Mouse (Mus musculus) hindbrain, embryonic 15.5 days (tissue): ENCODE results near the gene Prom2. TPM values are rescaled to one million over a fixed set of nuclear protein-coding genes. Genes with fewer than 3 reads are reported as not detected.

Source experiments
- ATAC-seq: fragments of 200-750 bp; cut with Nextera tagmentation; 2 replicates; pipeline ENCODE4 v1.8.0; 2017; ENCODE audit warnings: low read depth, moderate number of reproducible peaks, moderate TSS enrichment; ENCODE audit not compliant: low FRiP score
- H3K27ac ChIP-seq: fragments of 300-500 bp; sonication (generic); replicated peaks from 2 replicates; pipeline ENCODE4 v1.5.1; 2015; ENCODE audit warnings: mild to moderate bottlenecking, inconsistent platforms
- H3K27me3 ChIP-seq: fragments of 300-500 bp; sonication (generic); 2 replicates; pipeline ENCODE4 v1.6.1; 2015; ENCODE audit warnings: control low read depth, inconsistent platforms
- H3K36me3 ChIP-seq: fragments of 300-500 bp; sonication (generic); 2 replicates; pipeline ENCODE4 v1.6.1; 2015; ENCODE audit warnings: control low read depth, inconsistent platforms
- H3K4me1 ChIP-seq: fragments of 300-500 bp; sonication (generic); replicated peaks from 2 replicates; pipeline ENCODE4 v1.6.1; 2015; ENCODE audit warnings: control low read depth, inconsistent platforms
- H3K4me2 ChIP-seq: fragments of 300-500 bp; sonication (generic); 2 replicates; pipeline ENCODE4 v1.6.1; 2015; ENCODE audit warnings: moderate library complexity, mild to moderate bottlenecking, inconsistent platforms
- H3K4me3 ChIP-seq: fragments of 300-500 bp; sonication (generic); 2 replicates; pipeline ENCODE4 v1.5.1; 2015; ENCODE audit warnings: mild to moderate bottlenecking, inconsistent platforms
- H3K9ac ChIP-seq: fragments of 300-500 bp; sonication (generic); 2 replicates; pipeline ENCODE4 v1.6.1; 2015; ENCODE audit warnings: inconsistent platforms
- H3K9me3 ChIP-seq: fragments of 300-500 bp; sonication (generic); 2 replicates; pipeline ENCODE4 v1.6.1; 2016; ENCODE audit warnings: control low read depth, inconsistent platforms
- WGBS: fragments of 180-500 bp; shearing (Covaris S2); methylation state at CpG from one replicate; pipeline ENCODE4 v1.1.7; 2015; 5-methylcytosine and 5-hydroxymethylcytosine counted together
- polyA plus RNA-seq: library from polyadenylated mRNA; unstranded; fragments of >200 nt; fragmentation: Nextera tagmentation; extraction: Ambion mirVana; gene quantifications from 2 replicates; pipeline ENCODE4 v1.2.1, GENCODE M21; 2015

Gene Prom2
- 0.09 and 0.10 TPM in 2 replicates for polyA plus RNA-seq

- Histone ChIP-seq H3K27me3 (peaks cover 54% of the 10 kb centered on the region), H3K4me2 (peak within 1 kb of the TSS; percentile 38), H3K9me3 (no peaks in the 10 kb centered on the region), H3K4me3 (peak within 1 kb of the TSS; percentile 8; the same call in 1 of the 2 replicates), H3K36me3 (no peaks in the 10 kb centered on the region), H3K4me1 (peaks cover 6% of the 10 kb centered on the region), H3K27ac (no peak within 1 kb of the TSS), H3K9ac (no peak within 1 kb of the TSS)
- ATAC-seq = no peak
- 3% methylated on average over 29 of the region's 29 CpGs for WGBS
These were observed at the start of gene Prom2 for GRCm38 (mm10) chr2:127541185-127541584. TSS of gene Prom2 (minus strand) at chr2:127541467.

GRCm38 (mm10) chr2:127590840-127591239 lies 49.6 kb upstream of the Prom2 start:
- H3K4me1 ChIP-seq = peaks cover 20% of the 10 kb centered on the region
- no peak overlapping the region for H3K27ac ChIP-seq
- no peaks in the 10 kb centered on the region for H3K9me3 ChIP-seq
- no peak overlapping the region for H3K4me3 ChIP-seq
- peaks cover 23% of the 10 kb centered on the region for H3K36me3 ChIP-seq
- no peak overlapping the region for H3K9ac ChIP-seq
- no peaks in the 10 kb centered on the region; the same call in 1 of the 2 replicates for H3K27me3 ChIP-seq
- WGBS = 78% methylated on average over 4 of the region's 4 CpGs
- ATAC-seq = no peak
- H3K4me2 ChIP-seq = no peak overlapping the region

- Histone ChIP-seq H3K4me1 (peaks cover 20% of the 10 kb centered on the region), H3K4me3 (no peak overlapping the region), H3K9me3 (no peaks in the 10 kb centered on the region), H3K9ac (no peak overlapping the region), H3K36me3 (peaks cover 17% of the 10 kb centered on the region), H3K4me2 (no peak overlapping the region), H3K27ac (no peak overlapping the region), H3K27me3 (no peaks in the 10 kb centered on the region; the same call in 1 of the 2 replicates)
- WGBS = 82% methylated on average over 15 of the region's 15 CpGs
- no peak for ATAC-seq
These were observed 48.9 kb upstream of the Prom2 start for GRCm38 (mm10) chr2:127590204-127590603.

GRCm38 (mm10) chr2:127588897-127589296 lies 47.6 kb upstream of the Prom2 start:
- WGBS = 95% methylated on average over 9 of the region's 9 CpGs
- peaks cover 27% of the 10 kb centered on the region for H3K4me1 ChIP-seq
- no peak for ATAC-seq
- no peak overlapping the region for H3K9ac ChIP-seq
- H3K27ac ChIP-seq = no peak overlapping the region
- no peaks in the 10 kb centered on the region for H3K9me3 ChIP-seq
- H3K27me3 ChIP-seq = no peaks in the 10 kb centered on the region; the same call in 1 of the 2 replicates
- H3K4me2 ChIP-seq = no peak overlapping the region
- H3K36me3 ChIP-seq = peaks cover 10% of the 10 kb centered on the region
- H3K4me3 ChIP-seq = no peak overlapping the region

- ATAC-seq = no peak
These were observed 46.2 kb upstream of the Prom2 start for GRCm38 (mm10) chr2:127587514-127587844.

GRCm38 (mm10) chr2:127586694-127587513 lies 45.6 kb upstream of the Prom2 start, which contains the start of the genes Zfp661 and Mrps5:
TSS of gene Zfp661 (minus strand) at chr2:127587094.
TSS of gene Mrps5 (plus strand) at chr2:127587222.
- Histone ChIP-seq H3K4me3 (peak within 1 kb of the TSS; percentile 91), H3K9me3 (no peaks in the 10 kb centered on the region), H3K4me2 (peak within 1 kb of the TSS; percentile 80), H3K9ac (peak within 1 kb of the TSS; percentile 81), H3K36me3 (no peaks in the 10 kb centered on the region), H3K27ac (peak within 1 kb of the TSS; percentile 95), H3K27me3 (no peaks in the 10 kb centered on the region; the same call in 1 of the 2 replicates), H3K4me1 (peaks cover 34% of the 10 kb centered on the region)
- 4% methylated on average over 39 of the region's 39 CpGs for WGBS
- ATAC-seq = peak; percentile 83

More at GRCm38 (mm10) chr2:127587514-127587844, 46.2 kb upstream of the Prom2 start:
- Histone ChIP-seq H3K4me1 (peaks cover 34% of the 10 kb centered on the region), H3K4me2 (peak overlapping the region; percentile 80), H3K27me3 (no peaks in the 10 kb centered on the region; the same call in 1 of the 2 replicates), H3K36me3 (0 out of 2 replicates have a peak, but pooled peaks cover 4% of the 10 kb centered on the region), H3K9me3 (no peaks in the 10 kb centered on the region), H3K4me3 (peak overlapping the region; percentile 91), H3K27ac (peak overlapping the region; percentile 95), H3K9ac (peak overlapping the region; percentile 81)
- WGBS = 0% methylated on average over 22 of the region's 22 CpGs

- WGBS = under 1% methylated on average over 24 of the region's 24 CpGs
- peak; percentile 90 for ATAC-seq
These were observed 43.2 kb upstream of the Prom2 start for GRCm38 (mm10) chr2:127584436-127584858.

GRCm38 (mm10) chr2:127573322-127573721 lies 32.1 kb upstream of the Prom2 start:
- Histone ChIP-seq H3K9me3 (no peaks in the 10 kb centered on the region), H3K9ac (no peak overlapping the region), H3K4me2 (no peak overlapping the region), H3K4me1 (no peaks in the 10 kb centered on the region), H3K27me3 (no peaks in the 10 kb centered on the region), H3K4me3 (no peak overlapping the region), H3K27ac (no peak overlapping the region), H3K36me3 (peaks cover 24% of the 10 kb centered on the region)
- no peak for ATAC-seq
- WGBS = 79% methylated on average over 1 of the region's 1 CpGs

More at GRCm38 (mm10) chr2:127584436-127584858, 43.2 kb upstream of the Prom2 start:
- peak overlapping the region; percentile 72 for H3K9ac ChIP-seq
- H3K27me3 ChIP-seq = no peaks in the 10 kb centered on the region; the same call in 1 of the 2 replicates
- no peaks in the 10 kb centered on the region for H3K9me3 ChIP-seq
- peak overlapping the region; percentile 82 for H3K4me2 ChIP-seq
- H3K36me3 ChIP-seq = no peaks in the 10 kb centered on the region
- peaks cover 34% of the 10 kb centered on the region for H3K4me1 ChIP-seq
- peak overlapping the region; percentile 74 for H3K27ac ChIP-seq
- H3K4me3 ChIP-seq = peak overlapping the region; percentile 69

- Histone ChIP-seq H3K27ac (peak overlapping the region; percentile 63; the same call in 1 of the 2 replicates), H3K4me2 (peak overlapping the region; percentile 54), H3K4me1 (peaks cover 12% of the 10 kb centered on the region), H3K36me3 (no peaks in the 10 kb centered on the region), H3K9me3 (no peaks in the 10 kb centered on the region), H3K27me3 (peaks cover 9% of the 10 kb centered on the region), H3K9ac (peak overlapping the region; percentile 20; the same call in 1 of the 2 replicates), H3K4me3 (peak overlapping the region; percentile 38)
- peak; percentile 100 for ATAC-seq
- WGBS = 7% methylated on average over 18 of the region's 18 CpGs
These were observed 18.1 kb upstream of the Prom2 start for GRCm38 (mm10) chr2:127559070-127559966.

GRCm38 (mm10) chr2:127551078-127551477 lies 9.8 kb upstream of the Prom2 start:
- Histone ChIP-seq H3K27me3 (no peaks in the 10 kb centered on the region), H3K27ac (no peak overlapping the region), H3K9ac (no peak overlapping the region), H3K4me3 (no peak overlapping the region), H3K36me3 (no peaks in the 10 kb centered on the region), H3K4me1 (no peaks in the 10 kb centered on the region), H3K4me2 (no peak overlapping the region), H3K9me3 (no peaks in the 10 kb centered on the region)
- 56% methylated on average over 5 of the region's 5 CpGs for WGBS
- ATAC-seq = no peak

GRCm38 (mm10) chr2:127550446-127550845 lies 9.2 kb upstream of the Prom2 start:
- Histone ChIP-seq H3K36me3 (no peaks in the 10 kb centered on the region), H3K4me3 (no peak overlapping the region), H3K27ac (no peak overlapping the region), H3K4me1 (no peaks in the 10 kb centered on the region), H3K4me2 (no peak overlapping the region), H3K9ac (no peak overlapping the region), H3K27me3 (no peaks in the 10 kb centered on the region), H3K9me3 (no peaks in the 10 kb centered on the region)
- WGBS = 81% methylated on average over 1 of the region's 1 CpGs
- ATAC-seq = no peak
